Mouse (Mus musculus) retina, postnatal 1 day (tissue): Measurements from ENCODE around the gene Nit2.
"Not testable (repeated sequence)": the region's sequence is repeated elsewhere in the genome, so short reads cannot be mapped to it uniquely, and the experiment has no call there.

Experiments
- DNase-seq: peaks from one replicate; pipeline ENCODE4 v3.0.0-alpha.2; 2012

Nit2 gene

DNA sequence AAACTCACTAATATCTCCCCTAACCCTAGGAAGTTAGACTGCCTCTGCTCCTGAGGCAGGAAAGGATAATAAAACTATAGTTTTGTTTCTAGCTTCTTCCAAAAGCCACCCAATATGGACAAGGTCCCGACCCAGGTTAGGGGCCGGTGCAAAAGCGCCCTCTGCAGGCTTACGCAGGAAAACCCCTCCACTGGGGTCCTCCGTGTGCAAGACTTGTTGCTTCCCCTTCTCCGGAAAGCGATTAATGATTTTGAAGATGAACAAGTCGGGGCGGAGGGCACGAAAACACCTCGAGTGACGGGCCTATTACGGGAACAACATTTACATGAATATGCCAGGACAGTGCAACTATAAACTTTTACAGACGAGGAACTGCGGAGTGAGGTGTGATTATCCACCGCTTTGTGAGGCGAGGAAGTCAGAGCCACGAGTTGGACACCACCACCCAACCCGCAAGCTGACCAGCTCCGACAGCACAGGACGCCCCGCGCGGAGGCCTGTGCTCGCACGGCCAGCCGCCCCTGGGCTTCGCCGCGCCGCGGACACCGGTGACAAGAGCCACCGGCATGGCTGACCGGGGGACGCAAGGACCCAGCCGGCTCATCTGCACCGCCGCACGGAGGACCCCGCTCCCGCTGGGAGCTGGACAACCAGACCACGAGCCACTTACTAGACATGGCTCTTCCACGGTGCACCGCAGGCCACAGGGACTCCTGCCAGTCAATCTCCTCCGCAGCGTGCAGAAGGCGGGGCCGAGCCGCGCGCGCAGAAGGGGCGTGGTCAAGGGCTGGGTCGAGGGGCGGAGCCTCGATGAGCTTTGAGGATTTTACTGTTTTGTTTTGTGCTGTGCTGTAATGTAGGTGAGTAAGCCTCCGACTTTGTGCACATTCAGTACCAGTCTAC lies at the start of gene Nit2:
TSS of gene Nit2 (minus strand) at position 731 of the 903 bp plus-strand sequence.
- peak; percentile 93 for DNase-seq

- no peak for DNase-seq
Observed at GRCm38 (mm10) chr16:57215957-57216356, 48.8 kb upstream of the Nit2 start.

- no peak for DNase-seq
Observed at GRCm38 (mm10) chr16:57211037-57211436, 43.9 kb upstream of the Nit2 start.

DNA sequence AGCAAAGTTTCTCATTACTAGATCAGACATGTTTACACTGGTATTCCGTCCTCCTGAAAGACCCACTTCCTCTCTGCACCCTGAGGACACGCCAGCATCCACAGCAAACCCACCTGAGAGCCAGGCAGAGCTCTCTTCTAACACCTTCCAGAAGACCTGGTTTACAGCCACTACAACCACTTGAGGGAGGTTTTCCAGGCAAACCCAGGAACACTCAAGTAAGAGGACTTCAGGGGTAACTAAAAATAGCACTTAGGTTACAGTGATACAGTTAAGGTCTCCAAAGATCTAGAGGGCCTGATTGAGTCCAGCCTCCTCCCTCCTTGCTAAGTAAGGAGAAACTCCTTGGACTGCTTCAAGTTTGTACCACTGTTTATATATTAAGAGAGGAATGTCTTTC lies 41.2 kb upstream of the Nit2 start:
- DNase-seq: no peak

- no peak for DNase-seq
Observed at GRCm38 (mm10) chr16:57197281-57197680, 30.1 kb upstream of the Nit2 start.

GRCm38 (mm10) chr16:57196590-57196989 lies 29.4 kb upstream of the Nit2 start:
- DNase-seq: no peak

GRCm38 (mm10) chr16:57191214-57191613 lies 24.1 kb upstream of the Nit2 start:
- DNase-seq: no peak

DNA sequence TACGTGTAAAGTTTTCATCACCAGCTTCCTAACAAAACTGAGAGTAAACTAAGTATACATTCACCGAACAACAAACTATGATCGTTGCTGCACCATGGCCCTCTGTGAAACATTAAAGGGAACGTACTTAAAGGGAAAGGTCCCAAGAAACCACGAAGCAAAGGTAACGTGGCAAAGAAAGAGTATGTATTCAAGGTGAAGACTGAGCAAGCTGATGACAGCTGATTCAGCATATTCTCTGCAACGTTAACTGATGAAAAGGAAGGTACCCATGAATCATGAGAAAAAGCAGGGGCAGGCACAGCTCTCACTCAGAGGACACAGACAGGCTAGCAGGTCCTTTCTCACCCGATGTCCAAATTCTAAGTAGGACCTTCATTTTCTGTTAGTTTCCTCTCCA lies 23.2 kb upstream of the Nit2 start:
- no peak for DNase-seq

- no peak for DNase-seq
Observed at GRCm38 (mm10) chr16:57189493-57189892, 22.4 kb upstream of the Nit2 start.

DNA sequence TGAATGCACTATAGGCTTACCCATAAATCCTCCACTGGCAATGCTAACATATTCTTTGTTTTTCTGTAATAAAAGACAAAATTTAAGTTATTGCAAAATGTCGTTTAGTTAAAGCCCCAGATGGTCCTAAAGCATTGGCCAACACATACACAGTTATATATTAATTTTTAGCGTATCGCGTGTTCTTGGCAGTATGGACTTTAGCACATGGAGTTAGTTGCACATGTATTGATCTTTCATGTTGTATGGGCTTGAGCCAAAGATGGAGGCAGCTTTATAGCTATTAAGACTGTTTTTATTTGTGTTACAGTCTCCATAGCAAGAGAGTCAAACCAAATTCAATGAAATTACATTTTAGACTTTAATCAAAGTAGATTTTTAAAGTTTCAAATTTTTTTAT lies 19.5 kb upstream of the Nit2 start:
- no peak for DNase-seq

DNA sequence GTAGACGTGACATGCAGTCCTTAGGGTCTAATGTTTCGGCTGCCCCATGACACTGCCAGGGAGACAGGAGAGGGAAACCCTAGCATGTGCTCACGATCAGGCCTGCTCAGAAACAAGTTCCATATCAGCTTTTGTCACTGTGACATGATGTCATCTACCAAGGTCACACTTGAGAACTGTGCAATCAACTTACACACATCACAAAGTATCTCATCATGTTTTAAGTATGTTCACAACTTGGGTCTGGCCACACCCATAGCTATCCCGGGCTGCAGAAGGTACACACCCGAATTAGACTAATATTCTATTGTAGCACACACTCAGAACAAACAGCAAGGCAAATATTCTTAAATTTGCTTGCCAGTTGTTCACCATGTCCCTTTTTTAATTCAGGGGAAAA lies 14.9 kb upstream of the Nit2 start:
- no peak for DNase-seq

DNA sequence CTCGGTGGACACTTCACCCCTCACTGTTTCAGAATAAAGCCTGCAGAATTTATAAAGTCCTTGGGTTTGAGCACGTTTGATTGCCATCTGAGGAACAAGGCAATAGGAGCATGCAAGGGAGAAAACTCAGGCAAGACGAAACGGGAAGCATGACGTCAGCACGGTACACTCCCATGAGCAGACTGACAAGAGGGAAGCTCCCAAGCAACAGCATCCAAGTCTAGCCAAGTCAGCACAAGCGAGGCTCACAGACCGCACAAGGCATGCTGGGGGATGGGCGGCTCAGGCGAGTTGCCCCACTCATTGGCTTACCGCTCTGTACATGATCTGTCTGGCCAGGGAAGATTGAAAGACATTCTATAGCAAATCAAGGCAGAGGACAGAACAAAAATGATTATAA lies 14.0 kb upstream of the Nit2 start:
- no peak for DNase-seq

- no peak for DNase-seq
Observed at GRCm38 (mm10) chr16:57177664-57178063, 10.5 kb upstream of the Nit2 start.

- peak; percentile 58 for DNase-seq
Observed at GRCm38 (mm10) chr16:57177254-57177653, 10.1 kb upstream of the Nit2 start.

DNA sequence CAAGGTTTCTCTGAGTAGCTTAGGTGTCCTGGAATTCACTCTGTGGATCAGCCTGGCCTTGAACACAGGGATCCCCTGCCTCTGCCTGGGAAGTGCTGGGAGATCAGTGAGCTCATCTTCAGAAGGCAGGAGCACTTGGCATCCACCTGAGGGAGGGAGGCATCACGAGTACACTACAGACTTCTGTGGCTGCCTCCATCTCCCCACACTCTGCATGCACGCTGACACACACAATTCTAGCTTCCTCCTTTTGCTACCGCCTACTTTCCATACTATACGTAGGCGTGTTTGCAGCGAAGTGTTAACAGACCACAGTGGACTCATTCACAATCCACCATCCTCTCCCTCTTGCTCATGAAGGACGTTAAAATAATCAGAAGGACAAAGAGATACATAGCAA lies 9.1 kb upstream of the Nit2 start:
- no peak for DNase-seq

DNA sequence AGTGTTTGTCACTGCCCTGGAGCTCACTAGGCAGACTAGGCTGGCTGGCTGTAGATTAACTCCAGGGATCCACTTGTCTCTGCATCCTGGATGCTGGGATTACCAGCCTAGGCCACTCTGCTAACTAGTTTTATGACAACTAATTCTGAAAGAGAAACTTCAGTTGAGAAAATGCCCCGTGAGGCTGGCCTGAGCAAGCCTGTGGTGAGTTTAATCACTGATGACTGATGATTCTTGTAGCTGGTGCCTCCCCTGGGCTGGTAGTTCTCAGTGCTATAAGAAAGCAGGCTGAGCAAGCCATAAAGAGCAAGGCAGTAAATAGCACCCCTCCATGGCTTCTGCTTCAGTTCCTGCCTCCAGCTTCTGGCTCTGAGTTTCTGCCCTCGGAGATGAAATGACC lies 8.6 kb upstream of the Nit2 start:
- no peak for DNase-seq

DNA sequence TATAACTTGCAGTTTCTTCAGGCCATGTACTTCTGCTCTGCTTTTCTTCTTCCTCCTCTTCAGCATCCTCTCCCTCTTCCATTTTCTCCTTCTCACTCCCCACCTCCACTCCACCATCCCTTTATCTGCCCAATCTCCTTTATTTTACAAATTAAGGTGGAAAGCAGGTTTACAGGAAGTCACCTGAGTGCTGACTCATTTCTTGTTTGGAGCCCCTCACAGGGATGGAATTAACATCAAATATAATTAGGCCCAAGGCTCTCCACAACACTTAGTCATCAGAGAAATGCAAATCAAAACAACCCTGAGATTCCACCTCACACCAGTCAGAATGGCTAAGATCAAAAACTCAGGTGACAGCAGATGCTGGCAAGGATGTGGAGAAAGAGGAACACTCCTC lies 7.3 kb upstream of the Nit2 start:
- DNase-seq: not testable (repeated sequence)

DNA sequence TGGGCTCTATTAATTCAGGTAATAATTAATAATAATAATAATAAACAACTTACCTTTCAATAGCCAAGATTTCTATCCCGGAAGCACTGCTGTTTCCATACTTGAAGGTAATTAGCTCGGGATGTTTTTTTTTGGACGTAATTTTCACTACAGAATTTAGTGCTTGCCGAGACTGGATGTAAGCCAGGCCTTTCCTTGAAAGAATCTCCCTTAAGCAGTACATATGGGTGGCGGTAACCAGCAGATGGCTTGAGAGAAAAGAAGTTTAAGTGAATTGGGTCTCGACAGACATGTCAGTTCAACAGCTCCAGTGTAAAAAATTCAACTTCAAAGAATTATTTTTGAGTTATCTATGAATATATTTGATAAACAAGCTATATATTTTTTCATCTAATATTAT lies 4.4 kb upstream of the Nit2 start:
- DNase-seq: no peak

GRCm38 (mm10) chr16:57171161-57171560 lies 4.0 kb upstream of the Nit2 start:
- DNase-seq: no peak

DNA sequence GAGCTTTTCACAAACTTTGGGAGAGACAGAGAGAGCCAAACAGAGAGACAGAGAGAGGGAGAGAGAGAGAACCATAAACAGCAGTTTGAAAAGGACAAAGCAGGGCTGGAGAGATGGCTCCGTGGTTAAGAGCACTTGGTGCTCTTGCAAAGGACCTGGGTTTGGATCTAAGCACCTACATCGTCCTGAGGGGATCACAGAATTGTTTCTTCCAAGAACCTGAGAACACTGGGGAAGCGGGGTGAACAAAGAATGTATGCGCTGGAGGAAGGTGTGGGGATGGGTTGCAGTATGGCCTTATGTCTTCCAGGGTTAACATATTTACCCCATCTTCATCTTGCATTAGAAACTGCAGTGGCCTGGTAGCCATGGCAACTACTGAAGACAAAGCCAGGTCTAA lies 1.1 kb upstream of the Nit2 start:
- no peak for DNase-seq

DNA sequence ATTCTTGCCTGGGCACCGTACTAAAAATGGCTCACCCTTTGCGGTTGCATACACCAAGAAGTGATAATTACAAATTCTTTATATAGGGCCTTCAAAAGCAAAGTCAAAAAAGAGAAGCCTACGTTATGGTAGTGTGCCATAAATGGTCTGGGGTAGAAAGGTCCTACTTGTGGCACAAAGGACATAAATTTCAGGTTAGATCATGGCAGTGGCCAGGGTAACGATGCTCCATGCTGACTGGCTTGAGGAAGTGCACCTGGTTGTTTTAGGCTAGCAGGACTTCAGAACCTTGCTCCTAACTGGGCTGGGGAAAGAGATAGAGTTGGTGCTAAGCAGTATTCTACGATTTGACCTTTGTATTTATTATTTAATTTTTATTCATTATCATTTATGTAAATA lies 372 bp upstream of the Nit2 start:
- no peak for DNase-seq

- no peak for DNase-seq
Observed at GRCm38 (mm10) chr16:57166086-57166485, 1.1 kb downstream of the Nit2 start.

DNA sequence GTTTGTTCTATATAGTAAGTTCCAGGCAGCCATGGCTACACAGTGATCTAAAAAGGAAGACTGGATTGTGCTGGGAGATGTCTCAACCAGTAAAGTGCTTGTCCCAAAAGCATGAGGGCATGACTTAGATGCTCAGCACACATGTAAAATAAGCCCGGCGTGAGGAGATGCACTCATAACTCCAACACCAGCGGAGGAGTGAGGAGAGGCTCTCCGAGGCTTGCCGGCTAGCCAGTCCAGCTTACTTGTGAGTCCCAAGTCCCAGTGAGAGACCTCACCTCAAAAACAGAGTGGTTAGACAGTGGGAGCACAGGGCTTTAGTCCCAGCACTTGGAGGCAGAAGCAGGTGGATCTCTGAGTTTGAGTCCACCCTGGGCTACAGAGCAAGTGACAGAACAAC lies 2.0 kb downstream of the Nit2 start:
- DNase-seq: no peak

DNA sequence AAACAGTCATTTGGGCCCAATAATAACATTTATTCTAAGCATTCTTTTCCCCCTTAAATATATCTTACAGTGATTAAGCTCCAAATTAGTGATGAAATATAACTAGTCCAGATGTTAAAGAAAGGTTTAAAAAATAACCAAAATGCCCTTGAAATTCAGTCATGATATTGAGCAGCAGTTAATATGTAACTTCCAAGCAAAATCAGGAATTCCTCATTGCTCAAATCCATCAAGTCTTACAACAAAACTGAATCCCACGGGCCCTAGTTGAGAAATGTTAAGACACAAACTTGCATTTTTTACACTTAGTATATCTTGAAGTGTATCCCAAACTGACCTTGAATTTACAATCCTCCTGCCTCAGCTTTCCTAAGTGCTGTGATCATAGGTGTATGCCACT lies 3.4 kb downstream of the Nit2 start:
- DNase-seq: no peak

DNA sequence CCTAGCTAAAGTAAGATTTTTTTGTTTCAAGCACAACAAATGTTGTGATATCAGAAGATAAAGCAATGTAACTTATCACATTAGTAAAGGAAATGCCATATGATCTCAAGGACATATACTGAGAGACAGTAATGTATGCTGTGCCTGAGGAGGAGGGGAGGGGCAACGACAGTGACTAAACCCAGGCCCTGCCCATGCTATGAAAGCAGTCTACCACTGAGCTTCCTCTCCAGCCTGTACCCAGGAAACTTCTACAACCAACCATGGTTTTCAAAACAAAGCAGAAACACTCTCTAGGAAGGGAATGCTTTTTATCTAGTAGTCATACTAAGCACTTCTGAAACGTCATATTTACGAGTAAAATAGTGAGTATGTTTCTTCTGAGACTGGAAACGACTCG lies 4.3 kb downstream of the Nit2 start:
- DNase-seq: no peak
